Mouse (Mus musculus) myocyte (in vitro differentiated cells): ENCODE data around the gene Cd37. TPM values are rescaled to one million over a fixed set of nuclear protein-coding genes. Genes with fewer than 3 reads are reported as not detected.

Source experiments
- H3K27me3 ChIP-seq: one replicate; pipeline ENCODE4 v1.6.1; 2011; ENCODE audit not compliant: control insufficient read depth, insufficient read depth, insufficient read length
- H3K36me3 ChIP-seq: one replicate; pipeline ENCODE4 v1.6.1; 2011; ENCODE audit not compliant: control insufficient read depth, insufficient read depth
- H3K4me2 ChIP-seq: one replicate; pipeline ENCODE4 v1.6.1; 2011; ENCODE audit warnings: low read depth, control low read depth
- H3K4me3 ChIP-seq: one replicate; pipeline ENCODE4 v1.5.1; 2011; ENCODE audit warnings: mild to moderate bottlenecking, control low read depth, moderate library complexity
- H3K79me2 ChIP-seq: one replicate; pipeline ENCODE4 v1.6.1; 2011; ENCODE audit not compliant: control insufficient read depth, insufficient read depth
- H3ac ChIP-seq: one replicate; pipeline ENCODE4 v1.6.1; 2011; ENCODE audit not compliant: control insufficient read depth, insufficient read length
- CEBPB ChIP-seq: IDR thresholded peaks from 2 replicates; pipeline ENCODE4 v1.6.1; 2011; ENCODE audit warnings: mild to moderate bottlenecking, moderate library complexity; ENCODE audit not compliant: poor library complexity, insufficient read depth, severe bottlenecking
- E2F4 ChIP-seq: IDR thresholded peaks from one replicate; pipeline ENCODE4 v1.6.1; 2011; ENCODE audit warnings: mild to moderate bottlenecking, control low read depth, moderate library complexity; ENCODE audit not compliant: insufficient read depth
- MAX ChIP-seq: IDR thresholded peaks from one replicate; pipeline ENCODE4 v1.6.1; 2011; ENCODE audit warnings: low read depth, mild to moderate bottlenecking, control low read depth
- MYOD1 ChIP-seq, 3 experiments: IDR thresholded peaks; one replicate each; pipeline ENCODE4 v1.6.1; 2011; ENCODE audit warnings: control low read depth in 2 of 3, low read depth in 2 of 3, mild to moderate bottlenecking in 2 of 3, moderate library complexity in 1 of 3; ENCODE audit not compliant: insufficient read length in 2 of 3, control insufficient read depth in 1 of 3
- MYOG ChIP-seq, 3 experiments: IDR thresholded peaks; one replicate each; pipeline ENCODE4 v1.6.1; 2011; ENCODE audit warnings: control low read depth in 2 of 3, low read depth in 2 of 3, mild to moderate bottlenecking in 2 of 3; ENCODE audit not compliant: insufficient read length in 2 of 3, control insufficient read depth in 1 of 3, insufficient read depth in 1 of 3
- POLR2A ChIP-seq: IDR thresholded peaks from one replicate; pipeline ENCODE4 v1.6.1; 2011; ENCODE audit warnings: low read depth, mild to moderate bottlenecking, control low read depth, moderate library complexity; ENCODE audit not compliant: insufficient read length
- POLR2AphosphoS2 ChIP-seq: IDR thresholded peaks from one replicate; pipeline ENCODE4 v1.6.1; 2011; ENCODE audit warnings: low read depth, control low read depth; ENCODE audit not compliant: insufficient read length
- REST ChIP-seq: IDR thresholded peaks from one replicate; pipeline ENCODE4 v1.6.1; 2011; ENCODE audit warnings: mild to moderate bottlenecking, control low read depth, moderate library complexity; ENCODE audit not compliant: insufficient read depth, insufficient read length
- SRF ChIP-seq: IDR thresholded peaks from one replicate; pipeline ENCODE4 v1.6.1; 2011; ENCODE audit warnings: low read depth; ENCODE audit not compliant: control insufficient read depth, insufficient read length
- TCF12 ChIP-seq: IDR thresholded peaks from one replicate; pipeline ENCODE4 v1.6.1; 2011; ENCODE audit warnings: mild to moderate bottlenecking, control low read depth; ENCODE audit not compliant: poor library complexity, insufficient read depth, severe bottlenecking
- TCF3 ChIP-seq: IDR thresholded peaks from one replicate; pipeline ENCODE4 v1.6.1; 2011; ENCODE audit warnings: low read depth, control low read depth; ENCODE audit not compliant: insufficient read length
- USF1 ChIP-seq: IDR thresholded peaks from one replicate; pipeline ENCODE4 v1.6.1; 2011; ENCODE audit warnings: low read depth, mild to moderate bottlenecking, control low read depth, moderate library complexity
- polyA plus RNA-seq: library from polyadenylated mRNA; unstranded; fragments of >200 nt; fragmentation: generic; extraction: Trizol; gene quantifications from one replicate; pipeline ENCODE4 v1.2.1, GENCODE M21; 2012; ENCODE audit warnings: missing spikeins

Cd37 gene
- 0.18 TPM for polyA plus RNA-seq

- no peaks in the 10 kb centered on the region for H3K36me3 ChIP-seq
- no peak within 1 kb of the TSS for H3K4me2 ChIP-seq
- no peaks in the 10 kb centered on the region for H3K79me2 ChIP-seq
- H3K27me3 ChIP-seq: peaks cover 9% of the 10 kb centered on the region
- TF ChIP-seq CEBPB: no peak
- no peak within 1 kb of the TSS for H3ac ChIP-seq
- no peak within 1 kb of the TSS for H3K4me3 ChIP-seq
These were observed at the start of gene Cd37 for GRCm38 (mm10) chr7:45238723-45239496. TSS of gene Cd37 (minus strand) at chr7:45239115.

GRCm38 (mm10) chr7:45286486-45286885, 47.6 kb upstream of the Cd37 start:
- Histone ChIP-seq H3K27me3 (peaks cover 55% of the 10 kb centered on the region), H3K4me2 (no peak overlapping the region), H3K79me2 (no peaks in the 10 kb centered on the region), H3K36me3 (no peaks in the 10 kb centered on the region), H3ac (no peak overlapping the region), H3K4me3 (no peak overlapping the region)
- no peak for TF ChIP-seq MYOG (IDR thresholded peaks at IDR 0.05; ENCODE audit: control insufficient read depth in 1 of 3, insufficient read depth in 1 of 3, insufficient read length in 2 of 3, low read depth in 2 of 3)
- TF ChIP-seq MYOD1 (IDR thresholded peaks at IDR 0.05; ENCODE audit: control insufficient read depth in 1 of 3, insufficient read length in 2 of 3, low read depth in 2 of 3): no peak
- no peak for TF ChIP-seq POLR2AphosphoS2
- no peak for TF ChIP-seq TCF12
- TF ChIP-seq USF1: no peak
- TF ChIP-seq REST: no peak
- TF ChIP-seq E2F4: no peak

GRCm38 (mm10) chr7:45277136-45277760, 38.3 kb upstream of the Cd37 start, which contains the start of gene Slc6a21:
TSS of gene Slc6a21 (plus strand) at chr7:45277513.
- H3ac ChIP-seq: no peak within 1 kb of the TSS
- peak within 1 kb of the TSS; percentile 64 for H3K4me2 ChIP-seq
- peak in 1 of 3 experiments; percentile 19 for TF ChIP-seq MYOD1 (IDR thresholded peaks at IDR 0.05; ENCODE audit: control insufficient read depth in 1 of 3, insufficient read length in 2 of 3, low read depth in 2 of 3)
- no peak for TF ChIP-seq REST
- no peak for TF ChIP-seq POLR2A
- no peak for TF ChIP-seq SRF
- H3K79me2 ChIP-seq: no peaks in the 10 kb centered on the region
- peaks cover 70% of the 10 kb centered on the region for H3K27me3 ChIP-seq
- no peaks in the 10 kb centered on the region for H3K36me3 ChIP-seq
- H3K4me3 ChIP-seq: no peak within 1 kb of the TSS

- H3K4me2 ChIP-seq: no peak overlapping the region
- peaks cover 67% of the 10 kb centered on the region for H3K27me3 ChIP-seq
- H3K79me2 ChIP-seq: no peaks in the 10 kb centered on the region
- H3K36me3 ChIP-seq: no peaks in the 10 kb centered on the region
- H3ac ChIP-seq: no peak overlapping the region
- TF ChIP-seq E2F4: no peak
- no peak for TF ChIP-seq MAX
- TF ChIP-seq TCF12: no peak
- no peak for TF ChIP-seq SRF
- no peak for TF ChIP-seq MYOG (IDR thresholded peaks at IDR 0.05; ENCODE audit: control insufficient read depth in 1 of 3, insufficient read depth in 1 of 3, insufficient read length in 2 of 3, low read depth in 2 of 3)
- TF ChIP-seq POLR2AphosphoS2: no peak
- no peak for TF ChIP-seq MYOD1 (IDR thresholded peaks at IDR 0.05; ENCODE audit: control insufficient read depth in 1 of 3, insufficient read length in 2 of 3, low read depth in 2 of 3)
- TF ChIP-seq POLR2A: no peak
- no peak for TF ChIP-seq CEBPB
- TF ChIP-seq USF1: no peak
- no peak for TF ChIP-seq REST
- no peak for TF ChIP-seq TCF3
- no peak overlapping the region for H3K4me3 ChIP-seq
These were observed 34.8 kb upstream of the Cd37 start for GRCm38 (mm10) chr7:45273672-45274071.

GRCm38 (mm10) chr7:45272786-45273412, 34.0 kb upstream of the Cd37 start:
- Histone ChIP-seq H3ac (no peak overlapping the region), H3K79me2 (no peaks in the 10 kb centered on the region), H3K4me3 (no peak overlapping the region), H3K36me3 (no peaks in the 10 kb centered on the region), H3K27me3 (peaks cover 69% of the 10 kb centered on the region), H3K4me2 (no peak overlapping the region)
- TF ChIP-seq TCF12: no peak
- TF ChIP-seq MYOG (IDR thresholded peaks at IDR 0.05; ENCODE audit: control insufficient read depth in 1 of 3, insufficient read depth in 1 of 3, insufficient read length in 2 of 3, low read depth in 2 of 3): no peak
- no peak for TF ChIP-seq TCF3
- TF ChIP-seq MYOD1 (IDR thresholded peaks at IDR 0.05; ENCODE audit: control insufficient read depth in 1 of 3, insufficient read length in 2 of 3, low read depth in 2 of 3): no peak
